Mouse (Mus musculus) brain, embryonic 14.5 days (tissue): ENCODE measurements around the gene Clta.

Experiments
- CTCF ChIP-seq: fragments of 200-500 bp; IDR thresholded peaks from 2 replicates; pipeline ENCODE4 v1.5.1; 2012; ENCODE audit warnings: inconsistent platforms, mild to moderate bottlenecking, moderate library complexity, borderline replicate concordance; ENCODE audit not compliant: insufficient read depth, insufficient read length; ENCODE audit errors: extremely low read depth
- POLR2A ChIP-seq: fragments of 200-500 bp; IDR thresholded peaks from 2 replicates; pipeline ENCODE4 v1.6.1; 2012; ENCODE audit warnings: mild to moderate bottlenecking, inconsistent platforms, borderline replicate concordance; ENCODE audit not compliant: poor library complexity, insufficient read depth, insufficient read length, severe bottlenecking; ENCODE audit errors: extremely low read depth

- TF ChIP-seq POLR2A (no peak), CTCF (no peak)
Observed at GRCm38 (mm10) chr4:43993072-43993471, 11.2 kb upstream of the Clta start.
